14 mouse cellular contexts compared by ENCODE assay signal in genomic region chr8:117420841-117421534, GRCm38 (mm10).
DNase-seq lines count a peak whose midpoint lies in the region; ATAC-seq and TF ChIP-seq lines count a peak whose summit lies in the region.
"Had no signal": no experiment of that assay in that cellular context is flagged by ENCODE, and none has a peak within 500 bp of the region (broad histone marks: within the 10 kb centered on the region; RNA-seq: fewer than 3 reads in every experiment).

No protein-coding gene starts in this region.

- no peaks in the 10 kb centered on the region for H3K27me3 ChIP-seq in lung, postnatal 0 days (replicated peaks; ENCODE audit: insufficient read depth, low read length)
- no peaks in the 10 kb centered on the region for H3K27me3 ChIP-seq in hindbrain, embryonic 11.5 days (ENCODE audit: control insufficient read depth, insufficient read depth, low read length)
- H3K27me3 ChIP-seq: forebrain, embryonic 12.5 days had no signal

- H3K9ac ChIP-seq in lung, postnatal 0 days (replicated peaks; ENCODE audit: low read depth), result no peak overlapping the region
- no peak overlapping the region for H3K9ac ChIP-seq in hindbrain, embryonic 11.5 days (ENCODE audit: low read depth, low read length)
- H3K9ac ChIP-seq: forebrain, embryonic 12.5 days; lung, embryonic 14.5 days had no signal

- WGBS in lung, postnatal 0 days, result 81% methylated on average over 17 of the region's 17 CpGs
- WGBS in hindbrain, embryonic 11.5 days, result 83% methylated on average over 17 of the region's 17 CpGs

- H3K4me2 ChIP-seq in lung, postnatal 0 days (replicated peaks; ENCODE audit: low read depth, low read length), result no peak overlapping the region
- H3K4me2 ChIP-seq in hindbrain, embryonic 11.5 days (replicated peaks; ENCODE audit: low read depth, low read length), result no peak overlapping the region
- H3K4me2 ChIP-seq: forebrain, embryonic 12.5 days; lung, embryonic 14.5 days had no signal

- H3K4me1 ChIP-seq in brown adipose tissue, adult 24 weeks (ENCODE audit: control insufficient read depth, insufficient read depth, insufficient read length, low read length), result peaks cover 5% of the 10 kb centered on the region
- H3K4me1 ChIP-seq in lung, postnatal 0 days (ENCODE audit: insufficient read depth, low read depth, low read length), result no peaks in the 10 kb centered on the region
- H3K4me1 ChIP-seq in hindbrain, embryonic 11.5 days (replicated peaks; ENCODE audit: control insufficient read depth, insufficient read depth, low read length), result no peaks in the 10 kb centered on the region
- H3K4me1 ChIP-seq: embryonic facial prominence, embryonic 10.5 days; forebrain, embryonic 12.5 days had no signal

- intact Hi-C loops in gastrocnemius, adult 2 months (cut with DNase I), result no loop called here
- intact Hi-C loops in heart, postnatal 36 days (cut with DNase I), result no loop called here

- no peak overlapping the region for H3K4me3 ChIP-seq in gastrocnemius, adult 2 months
- no peak overlapping the region for H3K4me3 ChIP-seq in brown adipose tissue, adult 24 weeks (ENCODE audit: insufficient read depth, low read depth, low read length)
- H3K4me3 ChIP-seq in lung, postnatal 0 days (ENCODE audit: low read depth, low read length), result no peak overlapping the region
- no peak overlapping the region for H3K4me3 ChIP-seq in hindbrain, embryonic 11.5 days (ENCODE audit: low read depth, low read length)
- H3K4me3 ChIP-seq: embryonic facial prominence, embryonic 10.5 days; forebrain, embryonic 12.5 days had no signal

- peaks cover 16% of the 10 kb centered on the region for H3K36me3 ChIP-seq in lung, postnatal 0 days (ENCODE audit: insufficient read depth, low read length)
- H3K36me3 ChIP-seq in hindbrain, embryonic 11.5 days (ENCODE audit: control insufficient read depth, insufficient read depth, low read length), result no peaks in the 10 kb centered on the region

- H3K27ac ChIP-seq in gastrocnemius, adult 2 months, result peak overlapping the region; percentile 88
- peak overlapping the region; percentile 25; the same call in 1 of the 2 replicates for H3K27ac ChIP-seq in brown adipose tissue, adult 24 weeks (replicated peaks; ENCODE audit: low read depth, low read length)
- H3K27ac ChIP-seq in lung, postnatal 0 days (ENCODE audit: low read length), result no peak overlapping the region
- H3K27ac ChIP-seq in hindbrain, embryonic 11.5 days (ENCODE audit: low read depth, low read length), result no peak overlapping the region
- H3K27ac ChIP-seq: embryonic facial prominence, embryonic 10.5 days; forebrain, embryonic 12.5 days had no signal

- peak; percentile 73; the same call in 1 of the 2 replicates for TF ChIP-seq EP300 in lung, postnatal 0 days (IDR thresholded peaks at IDR 0.05)

- no peaks in the 10 kb centered on the region for H3K9me3 ChIP-seq in lung, postnatal 0 days (ENCODE audit: low read length)
- H3K9me3 ChIP-seq in hindbrain, embryonic 11.5 days (ENCODE audit: control insufficient read depth, low read length), result no peaks in the 10 kb centered on the region
- H3K9me3 ChIP-seq: embryonic facial prominence, embryonic 10.5 days; forebrain, embryonic 12.5 days had no signal

- peak; percentile 84 for ATAC-seq in lung, postnatal 0 days
- ATAC-seq in hindbrain, embryonic 11.5 days (ENCODE audit: low FRiP score), result no peak

- no peak for TF ChIP-seq CTCF in gastrocnemius, adult 2 months (IDR thresholded peaks at IDR 0.05)
- 0 out of 2 replicates have a peak, but pooled peaks have one; percentile 16 for TF ChIP-seq CTCF in lung, postnatal 0 days (IDR thresholded peaks at IDR 0.05)

- no peak for DNase-seq in gastrocnemius, adult 2 months
- DNase-seq in gastrocnemius, postnatal 25 days, result no peak
- peak; percentile 26 to 41 for DNase-seq in heart, postnatal 36 days
- DNase-seq in lung, postnatal 0 days (ENCODE audit: low spot score), result peak; percentile 50
- no peak for DNase-seq in right cerebral cortex, postnatal 25 days
- no peak for DNase-seq in hindbrain, embryonic 11.5 days (ENCODE audit: low spot score)
- no peak for DNase-seq in cerebellum, adult 8-10 months
- DNase-seq: cerebellum, adult 9-11 months; gastrocnemius, postnatal 36 days; layer of hippocampus, adult 9-11 months; lung, embryonic 14.5 days had no signal

Comparison
In these comparisons a context has a peak if more than half of its experiments do, and no peak if none do; other contexts are left out.
1. DNase-seq: peak in heart, postnatal 36 days (2 of 2) and lung, postnatal 0 days (single experiment); none in gastrocnemius, adult 2 months (single experiment), gastrocnemius, postnatal 25 days (single experiment), right cerebral cortex, postnatal 25 days (single experiment), hindbrain, embryonic 11.5 days (single experiment) and cerebellum, adult 8-10 months (single experiment).
2. H3K27ac ChIP-seq: peak in gastrocnemius, adult 2 months (single experiment) and brown adipose tissue, adult 24 weeks (single experiment); none in lung, postnatal 0 days (single experiment) and hindbrain, embryonic 11.5 days (single experiment).